Mouse (Mus musculus) ES-E14 (cell line): ENCODE data around the gene Eif4g3.

Experiments used
- CHD2 ChIP-seq: IDR thresholded peaks from 2 replicates; pipeline ENCODE4 v1.6.1; 2014; ENCODE audit warnings: mild to moderate bottlenecking, low read depth, low read length, inconsistent platforms
- MAFK ChIP-seq: IDR thresholded peaks from 2 replicates; pipeline ENCODE4 v1.6.1; 2014; ENCODE audit warnings: mild to moderate bottlenecking, low read depth, low read length, inconsistent platforms; ENCODE audit not compliant: insufficient read depth
- ZC3H11A ChIP-seq: IDR thresholded peaks from 2 replicates; pipeline ENCODE4 v1.6.1; 2012; ENCODE audit warnings: low read depth, mild to moderate bottlenecking, inconsistent platforms, low read length, borderline replicate concordance
- ZNF384 ChIP-seq: IDR thresholded peaks from 2 replicates; pipeline ENCODE4 v1.6.1; 2012; ENCODE audit warnings: low read depth, low read length, inconsistent platforms

GRCm38 (mm10) chr4:138192561-138192960 is 199.7 kb downstream of the Eif4g3 start:
- TF ChIP-seq CHD2 (no peak), ZC3H11A (no peak), ZNF384 (no peak), MAFK (no peak)
